Mouse (Mus musculus): ENCODE measurements around the gene Sync. TPM values are rescaled to one million over a fixed set of nuclear protein-coding genes. Genes with fewer than 3 reads are reported as not detected.

Sync gene
- 1.3 and 1.6 TPM in 2 replicates for polyA plus RNA-seq (2014; fragmentation: Nextera tagmentation; extraction: Ambion mirVana)

DNA sequence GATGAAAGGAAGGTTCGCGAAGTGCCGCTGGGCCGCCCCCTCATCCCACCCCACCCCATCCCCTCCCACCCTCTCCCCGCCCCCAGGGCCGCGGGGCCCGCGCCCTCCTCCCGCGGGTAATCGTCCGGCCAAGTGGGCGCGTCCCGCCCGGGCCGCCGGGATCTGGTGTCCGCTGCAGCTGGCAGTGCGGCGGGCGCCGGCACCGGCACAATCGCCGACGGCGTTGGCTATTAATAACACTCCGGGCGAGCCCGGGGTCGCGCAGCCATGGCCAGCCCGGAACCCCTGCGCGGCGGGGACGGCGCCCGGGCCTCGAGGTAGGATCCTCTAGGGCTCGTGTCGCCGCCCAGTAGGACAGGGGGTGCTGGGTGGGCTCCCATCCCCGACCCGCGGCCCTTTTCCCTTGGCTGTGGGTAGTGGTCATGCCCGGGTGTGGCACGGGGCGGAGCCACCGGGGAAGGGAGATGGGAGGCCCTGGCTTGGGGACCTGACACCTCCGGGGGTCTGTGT lies at the start of gene Sync:
Gene Sync, plus strand, starts transcription at position 146 of the 510 bp plus-strand sequence.
- Histone ChIP-seq H3K9ac (ENCODE audit: low read length) (peak within 1 kb of the TSS; percentile 58), H3K27ac (ENCODE audit: low read depth, low read length) (0 out of 2 replicates have a peak within 1 kb of the TSS, but pooled peaks have one; percentile 35), H3K36me3 (ENCODE audit: control insufficient read depth, insufficient read depth, low read length) (no peaks in the 10 kb centered on the region), H3K27me3 (ENCODE audit: control insufficient read depth, insufficient read depth, low read length) (peaks cover 12% of the 10 kb centered on the region), H3K9me3 (ENCODE audit: control insufficient read depth, low read length) (no peaks in the 10 kb centered on the region), H3K4me1 (ENCODE audit: control insufficient read depth, insufficient read depth, low read length) (peaks cover 11% of the 10 kb centered on the region; the same call in 1 of the 2 replicates), H3K4me3 (ENCODE audit: low read depth, low read length) (peak within 1 kb of the TSS; percentile 45), H3K4me2 (ENCODE audit: low read depth) (peak within 1 kb of the TSS; percentile 93)
- ATAC-seq (ENCODE audit: insufficient read depth, low FRiP score, low TSS enrichment), result peak; percentile 45; the same call in 1 of the 2 replicates
- DNase-seq (ENCODE audit: low spot score), result peak; percentile 47
- WGBS, result 0% methylated on average over 45 of the region's 53 CpGs

DNA sequence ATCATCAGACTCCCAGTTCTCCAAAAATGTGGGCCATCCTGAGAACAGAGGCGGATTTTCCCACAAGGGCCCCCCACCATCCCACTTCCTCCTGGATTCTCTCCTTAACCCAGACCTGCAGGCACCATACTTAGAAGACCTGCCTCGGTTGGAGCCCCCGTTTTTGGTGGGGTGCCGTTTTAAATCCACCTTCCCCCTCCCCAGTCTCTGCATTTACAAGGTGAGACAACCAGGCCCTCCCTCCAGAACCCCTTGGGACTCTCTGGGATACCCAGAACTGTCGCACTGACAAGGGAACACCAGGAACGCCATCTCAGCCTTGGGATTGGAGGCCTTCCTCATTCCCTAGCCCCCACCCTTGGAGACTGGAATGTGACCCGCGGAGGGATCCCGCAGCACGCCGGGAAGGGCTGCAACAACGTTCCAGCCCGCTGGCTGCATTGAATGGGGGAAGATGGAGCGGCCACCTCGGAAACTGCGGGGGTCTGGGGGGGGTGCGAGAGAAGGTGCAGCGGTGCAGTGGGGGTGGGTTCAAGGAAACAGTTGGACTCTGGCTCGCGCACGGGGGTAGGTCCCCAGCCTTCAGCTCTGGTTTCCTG lies 49.5 kb upstream of the Sync start:
- Histone ChIP-seq H3K27me3 (ENCODE audit: control insufficient read depth, insufficient read depth, low read length) (no peaks in the 10 kb centered on the region), H3K9me3 (ENCODE audit: control insufficient read depth, low read length) (no peaks in the 10 kb centered on the region), H3K36me3 (ENCODE audit: control insufficient read depth, insufficient read depth, low read length) (no peaks in the 10 kb centered on the region), H3K4me2 (ENCODE audit: low read depth) (peak overlapping the region; percentile 94), H3K4me3 (ENCODE audit: low read depth, low read length) (peak overlapping the region; percentile 81), H3K4me1 (ENCODE audit: control insufficient read depth, insufficient read depth, low read length) (peaks cover 16% of the 10 kb centered on the region; the same call in 1 of the 2 replicates), H3K9ac (ENCODE audit: low read length) (peak overlapping the region; percentile 65), H3K27ac (ENCODE audit: low read depth, low read length) (no peak overlapping the region)
- no peak for ATAC-seq (ENCODE audit: insufficient read depth, low FRiP score, low TSS enrichment)
- WGBS, result 7% methylated on average over 21 of the region's 21 CpGs
- DNase-seq (ENCODE audit: low spot score), result peak; percentile 64

DNA sequence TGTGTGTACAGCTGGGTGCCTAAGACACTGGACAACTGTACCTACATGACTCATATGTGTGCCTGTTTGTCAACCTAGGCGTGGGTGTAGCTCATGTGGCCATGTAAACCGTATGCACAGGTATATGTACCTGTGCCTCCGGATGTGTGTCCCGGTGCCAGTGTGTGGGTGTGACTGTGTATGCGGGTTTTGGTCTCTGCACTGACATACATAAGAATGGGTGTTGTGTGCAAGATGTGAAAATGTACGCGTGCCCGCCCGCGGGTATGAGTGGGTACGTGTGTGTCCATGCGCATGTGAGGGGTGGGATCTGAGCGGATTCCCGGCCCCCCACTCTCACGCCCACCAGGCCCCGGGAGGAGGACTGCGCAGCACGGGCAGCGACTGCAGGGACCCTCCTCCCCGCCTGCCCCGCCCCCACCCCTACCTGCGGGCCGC lies 48.8 kb upstream of the Sync start:
- H3K9me3 ChIP-seq (ENCODE audit: control insufficient read depth, low read length), result no peaks in the 10 kb centered on the region
- DNase-seq (ENCODE audit: low spot score), result no peak
- no peak overlapping the region for H3K27ac ChIP-seq (ENCODE audit: low read depth, low read length)
- no peaks in the 10 kb centered on the region for H3K36me3 ChIP-seq (ENCODE audit: control insufficient read depth, insufficient read depth, low read length)
- H3K4me1 ChIP-seq (ENCODE audit: control insufficient read depth, insufficient read depth, low read length), result peaks cover 13% of the 10 kb centered on the region; the same call in 1 of the 2 replicates
- WGBS, result under 1% methylated on average over 22 of the region's 23 CpGs
- peak overlapping the region; percentile 81 for H3K4me3 ChIP-seq (ENCODE audit: low read depth, low read length)
- peak; percentile 65 for ATAC-seq (ENCODE audit: insufficient read depth, low FRiP score, low TSS enrichment)
- peak overlapping the region; percentile 94 for H3K4me2 ChIP-seq (ENCODE audit: low read depth)
- H3K9ac ChIP-seq (ENCODE audit: low read length), result peak overlapping the region; percentile 65
- no peaks in the 10 kb centered on the region for H3K27me3 ChIP-seq (ENCODE audit: control insufficient read depth, insufficient read depth, low read length)

DNA sequence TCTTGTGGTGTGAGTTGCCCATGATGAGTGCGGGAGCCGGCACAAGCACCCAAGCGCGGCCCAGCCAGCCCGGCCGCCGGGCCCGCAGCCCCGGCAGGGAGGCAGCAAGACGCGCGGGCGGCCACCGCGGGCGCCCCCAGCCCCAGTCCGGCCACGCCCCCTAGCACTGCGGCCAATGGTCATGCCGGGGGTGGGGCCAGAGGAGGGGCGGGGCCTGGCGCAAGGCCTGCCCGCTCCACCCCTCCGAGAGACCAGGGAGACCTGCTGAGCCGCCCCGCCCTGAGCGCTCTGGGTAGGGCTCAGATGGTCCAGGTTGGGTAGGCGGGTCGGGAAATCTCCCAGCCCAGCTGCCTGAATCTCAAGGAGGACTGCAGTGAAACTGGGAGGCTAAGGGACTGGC lies 48.3 kb upstream of the Sync start:
- no peak overlapping the region for H3K27ac ChIP-seq (ENCODE audit: low read depth, low read length)
- peak; percentile 87 for ATAC-seq (ENCODE audit: insufficient read depth, low FRiP score, low TSS enrichment)
- H3K9me3 ChIP-seq (ENCODE audit: control insufficient read depth, low read length), result no peaks in the 10 kb centered on the region
- H3K36me3 ChIP-seq (ENCODE audit: control insufficient read depth, insufficient read depth, low read length), result no peaks in the 10 kb centered on the region
- H3K4me2 ChIP-seq (ENCODE audit: low read depth), result peak overlapping the region; percentile 94
- DNase-seq (ENCODE audit: low spot score), result peak; percentile 90
- H3K4me3 ChIP-seq (ENCODE audit: low read depth, low read length), result peak overlapping the region; percentile 81
- under 1% methylated on average over 26 of the region's 29 CpGs for WGBS
- H3K9ac ChIP-seq (ENCODE audit: low read length), result peak overlapping the region; percentile 65
- no peaks in the 10 kb centered on the region for H3K27me3 ChIP-seq (ENCODE audit: control insufficient read depth, insufficient read depth, low read length)
- H3K4me1 ChIP-seq (ENCODE audit: control insufficient read depth, insufficient read depth, low read length), result peaks cover 13% of the 10 kb centered on the region; the same call in 1 of the 2 replicates

DNA sequence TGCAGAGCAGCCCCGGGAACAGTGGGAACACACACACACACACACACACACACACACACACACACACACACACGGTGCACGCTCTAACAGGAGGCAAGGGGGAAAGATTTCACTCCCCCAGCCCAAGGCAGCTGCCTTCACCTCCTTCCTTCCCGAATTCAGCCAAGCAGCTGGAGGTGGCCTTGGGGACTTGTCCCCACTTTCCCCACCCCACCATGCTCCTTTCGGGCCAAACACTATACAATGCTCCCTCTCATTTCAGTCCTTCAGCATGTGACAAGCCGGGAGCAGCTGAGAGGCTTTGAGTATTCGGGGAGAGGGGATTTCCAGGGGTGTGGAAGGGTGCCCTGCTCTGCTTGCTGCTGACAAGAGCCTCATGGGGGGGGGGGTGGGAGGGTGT lies 45.5 kb upstream of the Sync start:
- H3K9ac ChIP-seq (ENCODE audit: low read length), result no peak overlapping the region
- no peaks in the 10 kb centered on the region for H3K9me3 ChIP-seq (ENCODE audit: control insufficient read depth, low read length)
- H3K4me3 ChIP-seq (ENCODE audit: low read depth, low read length), result no peak overlapping the region
- peaks cover 10% of the 10 kb centered on the region; the same call in 1 of the 2 replicates for H3K4me1 ChIP-seq (ENCODE audit: control insufficient read depth, insufficient read depth, low read length)
- WGBS, result 35% methylated on average over 6 of the region's 7 CpGs
- H3K27ac ChIP-seq (ENCODE audit: low read depth, low read length), result no peak overlapping the region
- no peaks in the 10 kb centered on the region for H3K36me3 ChIP-seq (ENCODE audit: control insufficient read depth, insufficient read depth, low read length)
- peaks cover 9% of the 10 kb centered on the region for H3K27me3 ChIP-seq (ENCODE audit: control insufficient read depth, insufficient read depth, low read length)
- ATAC-seq (ENCODE audit: insufficient read depth, low FRiP score, low TSS enrichment) (no peak), DNase-seq (ENCODE audit: low spot score) (no peak)
- H3K4me2 ChIP-seq (ENCODE audit: low read depth), result no peak overlapping the region

DNA sequence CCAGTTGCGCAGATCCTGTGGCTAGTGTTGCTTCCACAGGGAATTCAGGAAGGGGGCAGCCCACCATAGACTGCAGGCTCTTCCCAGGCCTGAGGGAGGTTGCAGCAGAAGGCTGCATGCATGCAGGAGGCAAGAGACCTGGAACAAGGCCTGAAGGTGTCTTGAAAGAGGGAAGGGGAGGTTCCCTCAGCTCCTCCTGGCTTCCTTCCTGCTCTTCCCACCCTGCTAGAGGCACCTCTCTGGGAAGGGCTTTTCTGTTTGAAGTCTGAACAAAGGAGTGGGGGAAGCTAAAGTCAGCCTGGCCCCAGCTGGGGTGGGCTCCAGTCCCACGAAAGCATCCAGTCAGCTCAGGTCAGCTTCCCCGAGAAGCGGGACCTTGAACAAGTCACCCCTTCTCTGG lies 45.1 kb upstream of the Sync start:
- no peaks in the 10 kb centered on the region for H3K9me3 ChIP-seq (ENCODE audit: control insufficient read depth, low read length)
- DNase-seq (ENCODE audit: low spot score) (no peak), ATAC-seq (ENCODE audit: insufficient read depth, low FRiP score, low TSS enrichment) (no peak)
- peaks cover 10% of the 10 kb centered on the region; the same call in 1 of the 2 replicates for H3K4me1 ChIP-seq (ENCODE audit: control insufficient read depth, insufficient read depth, low read length)
- no peak overlapping the region for H3K4me2 ChIP-seq (ENCODE audit: low read depth)
- WGBS, result 33% methylated on average over 4 of the region's 4 CpGs
- H3K4me3 ChIP-seq (ENCODE audit: low read depth, low read length), result no peak overlapping the region
- H3K27me3 ChIP-seq (ENCODE audit: control insufficient read depth, insufficient read depth, low read length), result peaks cover 12% of the 10 kb centered on the region
- H3K9ac ChIP-seq (ENCODE audit: low read length), result no peak overlapping the region
- H3K36me3 ChIP-seq (ENCODE audit: control insufficient read depth, insufficient read depth, low read length), result no peaks in the 10 kb centered on the region
- H3K27ac ChIP-seq (ENCODE audit: low read depth, low read length), result no peak overlapping the region

DNA sequence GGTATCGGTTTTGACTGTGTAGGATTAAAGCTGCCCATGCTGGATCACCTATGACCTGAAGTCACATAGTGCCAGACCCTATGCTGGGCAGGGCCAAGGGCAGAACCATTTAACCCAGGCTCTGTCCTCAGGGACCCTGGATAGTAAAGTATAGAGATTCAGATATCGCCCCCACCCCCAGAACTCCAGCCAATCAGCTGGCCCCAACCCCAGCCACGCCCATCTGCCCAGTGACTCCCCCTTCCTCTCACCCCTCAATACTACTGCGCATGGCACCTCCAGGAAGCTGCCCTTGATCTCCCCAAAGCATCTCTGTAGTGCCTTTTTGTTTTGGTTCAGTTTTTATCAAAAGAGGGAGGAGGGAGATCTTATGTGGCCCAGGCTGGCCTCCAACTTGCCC lies 44.7 kb upstream of the Sync start:
- Histone ChIP-seq H3K4me1 (ENCODE audit: control insufficient read depth, insufficient read depth, low read length) (peaks cover 10% of the 10 kb centered on the region), H3K4me3 (ENCODE audit: low read depth, low read length) (no peak overlapping the region), H3K27ac (ENCODE audit: low read depth, low read length) (no peak overlapping the region), H3K9ac (ENCODE audit: low read length) (no peak overlapping the region), H3K36me3 (ENCODE audit: control insufficient read depth, insufficient read depth, low read length) (no peaks in the 10 kb centered on the region), H3K27me3 (ENCODE audit: control insufficient read depth, insufficient read depth, low read length) (peaks cover 17% of the 10 kb centered on the region), H3K4me2 (ENCODE audit: low read depth) (no peak overlapping the region), H3K9me3 (ENCODE audit: control insufficient read depth, low read length) (no peaks in the 10 kb centered on the region)
- no peak for DNase-seq (ENCODE audit: low spot score)
- ATAC-seq (ENCODE audit: insufficient read depth, low FRiP score, low TSS enrichment), result no peak
- WGBS, result 23% methylated on average over 4 of the region's 4 CpGs

DNA sequence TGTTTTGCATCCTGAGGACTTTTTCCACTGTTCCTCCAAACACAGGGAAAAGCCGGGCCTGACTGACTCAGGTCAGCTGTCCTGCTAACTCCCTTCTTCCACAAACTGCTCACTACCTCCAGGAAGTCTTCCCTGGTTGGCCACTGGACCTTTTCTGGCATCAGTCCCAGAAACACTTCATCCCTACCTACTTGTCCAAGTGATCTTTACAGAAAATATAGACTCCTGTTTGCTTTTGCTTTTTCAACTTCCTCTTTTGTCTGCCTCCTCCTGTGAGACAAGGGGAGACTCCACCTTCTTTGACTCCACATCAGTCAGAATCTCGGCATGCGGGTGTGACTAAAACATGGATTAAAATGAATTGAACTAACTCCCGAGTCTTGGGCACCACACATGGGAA lies 42.6 kb upstream of the Sync start:
- H3K4me1 ChIP-seq (ENCODE audit: control insufficient read depth, insufficient read depth, low read length), result peaks cover 6% of the 10 kb centered on the region
- H3K36me3 ChIP-seq (ENCODE audit: control insufficient read depth, insufficient read depth, low read length), result no peaks in the 10 kb centered on the region
- 77% methylated on average over 4 of the region's 4 CpGs for WGBS

More for the DNA sequence above, 42.6 kb upstream of the Sync start:
- DNase-seq (ENCODE audit: low spot score) (no peak), ATAC-seq (ENCODE audit: insufficient read depth, low FRiP score, low TSS enrichment) (no peak)
- H3K27me3 ChIP-seq (ENCODE audit: control insufficient read depth, insufficient read depth, low read length), result peaks cover 34% of the 10 kb centered on the region
- no peak overlapping the region for H3K4me2 ChIP-seq (ENCODE audit: low read depth)
- H3K9ac ChIP-seq (ENCODE audit: low read length), result no peak overlapping the region
- H3K4me3 ChIP-seq (ENCODE audit: low read depth, low read length), result no peak overlapping the region
- H3K27ac ChIP-seq (ENCODE audit: low read depth, low read length), result no peak overlapping the region
- no peaks in the 10 kb centered on the region for H3K9me3 ChIP-seq (ENCODE audit: control insufficient read depth, low read length)
